Mouse (Mus musculus): Measurements from ENCODE around the gene Lancl3.

DNA sequence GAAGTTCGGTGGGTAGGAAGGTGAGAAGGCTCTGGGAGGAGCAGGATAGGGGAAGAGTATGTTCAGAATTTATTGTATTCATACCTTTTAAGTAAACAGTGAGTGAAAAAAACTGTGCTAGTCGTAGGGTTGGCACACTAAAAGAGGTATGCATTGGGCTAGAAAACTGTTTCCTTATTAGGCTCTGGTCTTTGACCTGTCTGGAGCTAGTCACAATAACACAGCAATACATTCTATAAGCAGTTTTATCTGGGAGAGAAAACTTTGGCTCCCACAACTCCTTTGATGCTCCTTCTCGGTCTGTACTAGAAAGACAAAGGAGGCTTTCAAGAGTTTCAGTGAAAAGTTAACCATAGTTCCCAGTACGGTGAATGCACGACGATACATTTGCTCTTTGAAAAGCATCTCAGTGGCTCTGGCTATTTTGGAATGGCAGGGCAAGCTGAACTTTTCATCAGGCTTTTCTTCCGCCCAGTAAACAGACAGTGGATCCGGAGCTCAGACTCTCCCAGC is 72.3 kb downstream of the Lancl3 start:
- TF ChIP-seq EP300 (IDR thresholded peaks at IDR 0.05; ENCODE audit: low read depth), result no peak
- TF ChIP-seq CTCF (IDR thresholded peaks at IDR 0.05; ENCODE audit: low read depth), result no peak
